Mouse (Mus musculus) urinary bladder, postnatal 25 days (tissue): Measurements from ENCODE around the gene Tmem44.

Experiments
- DNase-seq: peaks from one replicate; pipeline ENCODE4 v3.0.0; 2022; ENCODE audit warnings: low spot score

Tmem44 gene

DNA sequence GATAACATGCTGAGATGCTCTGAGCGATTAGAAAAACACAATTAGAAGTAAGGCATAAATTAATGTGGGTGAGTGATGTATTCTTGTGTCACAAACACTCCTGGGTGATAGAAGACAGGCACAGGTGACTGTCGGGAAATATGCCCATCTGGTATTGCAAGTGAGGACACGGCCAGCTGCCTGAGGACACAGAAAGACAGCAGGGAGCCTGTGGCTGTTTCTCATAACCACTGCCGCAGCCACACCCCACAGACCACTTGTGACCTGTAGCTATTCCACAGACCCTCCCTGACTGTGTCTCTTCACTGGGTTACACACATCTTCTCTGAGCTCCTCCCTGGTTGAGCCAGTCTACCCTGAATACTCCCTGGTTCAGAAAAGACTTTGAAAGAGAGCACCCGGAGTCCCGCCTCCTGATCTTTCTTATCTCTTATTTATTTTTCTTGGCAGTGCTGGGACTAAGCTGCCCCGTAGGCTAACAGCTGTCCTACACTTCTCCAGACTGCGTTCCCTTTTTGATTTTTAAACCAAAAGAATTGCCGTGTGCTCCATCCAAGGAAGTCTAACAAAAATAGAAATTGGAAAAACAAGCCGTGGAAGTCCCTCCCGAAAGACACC is 32.9 kb downstream of the Tmem44 start:
- DNase-seq: no peak

DNA sequence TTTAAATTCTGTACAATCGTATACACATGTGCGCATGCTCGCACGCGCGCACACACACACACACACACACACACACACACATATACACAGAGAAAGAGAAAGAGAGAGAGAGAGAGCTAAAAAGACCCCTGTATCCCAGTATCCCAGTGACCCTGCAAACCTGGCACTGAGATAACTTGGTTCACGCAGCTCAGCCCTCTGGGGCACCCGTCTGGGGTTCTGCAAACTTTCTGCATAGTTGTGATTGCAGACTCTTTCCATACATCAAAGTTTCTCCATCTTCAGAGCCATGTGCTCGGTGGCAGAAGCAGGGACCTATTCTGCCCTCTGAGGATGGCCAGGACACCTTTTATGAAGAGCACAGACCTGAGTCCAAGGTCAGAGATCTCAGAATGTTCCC is 33.6 kb downstream of the Tmem44 start:
- no peak for DNase-seq

- DNase-seq: no peak
Measured at GRCm38 (mm10) chr16:30515418-30515817, 35.2 kb downstream of the Tmem44 start.

DNA sequence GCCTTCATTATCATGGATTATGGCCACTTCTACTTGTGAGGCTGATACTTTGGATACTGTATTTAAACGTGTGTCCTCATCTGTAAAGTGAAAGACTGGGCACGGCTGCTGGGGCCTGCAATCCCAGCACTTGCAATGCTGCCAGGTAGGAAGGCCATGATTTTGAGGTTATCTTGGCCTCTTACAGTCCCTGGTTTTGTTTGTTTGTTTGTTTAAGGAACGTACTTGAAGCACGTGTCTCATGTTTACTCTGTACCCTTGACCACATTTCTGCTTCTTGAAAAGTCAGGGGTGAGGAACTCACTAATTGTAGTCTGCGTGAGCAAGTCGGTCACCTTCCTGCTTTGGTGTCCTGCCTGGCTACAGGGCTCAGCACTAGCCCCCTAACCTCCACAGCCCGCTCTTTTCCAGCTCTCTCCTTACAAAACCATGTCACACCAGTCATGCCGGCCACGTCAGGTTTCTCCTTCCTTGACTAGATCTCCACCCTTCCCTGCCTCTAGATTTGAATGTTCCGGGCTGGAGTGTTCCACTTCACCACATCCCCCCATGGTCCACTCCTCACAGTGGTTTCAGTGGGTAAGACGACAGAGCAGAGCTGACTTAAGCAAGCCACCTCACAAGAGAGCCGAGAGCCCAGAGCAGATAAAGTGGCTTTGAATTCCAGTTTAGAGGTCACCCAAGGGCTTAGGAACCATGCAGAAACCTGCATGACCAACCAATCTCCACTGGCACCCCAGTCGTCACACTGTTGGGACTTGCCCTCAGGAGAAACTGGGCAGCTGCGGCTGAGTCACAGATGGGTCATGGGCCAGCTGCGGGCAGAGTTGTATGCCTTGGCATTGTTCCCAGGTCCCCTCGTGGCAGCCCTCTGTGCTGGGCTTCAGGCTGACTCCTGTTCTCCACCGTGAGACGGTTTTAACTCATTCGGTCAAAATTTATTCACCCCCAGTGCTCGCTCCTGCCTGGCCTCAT is 37.3 kb downstream of the Tmem44 start:
- peak; percentile 65 for DNase-seq

- DNase-seq: no peak
Measured at GRCm38 (mm10) chr16:30512375-30513049, 38.1 kb downstream of the Tmem44 start.

DNA sequence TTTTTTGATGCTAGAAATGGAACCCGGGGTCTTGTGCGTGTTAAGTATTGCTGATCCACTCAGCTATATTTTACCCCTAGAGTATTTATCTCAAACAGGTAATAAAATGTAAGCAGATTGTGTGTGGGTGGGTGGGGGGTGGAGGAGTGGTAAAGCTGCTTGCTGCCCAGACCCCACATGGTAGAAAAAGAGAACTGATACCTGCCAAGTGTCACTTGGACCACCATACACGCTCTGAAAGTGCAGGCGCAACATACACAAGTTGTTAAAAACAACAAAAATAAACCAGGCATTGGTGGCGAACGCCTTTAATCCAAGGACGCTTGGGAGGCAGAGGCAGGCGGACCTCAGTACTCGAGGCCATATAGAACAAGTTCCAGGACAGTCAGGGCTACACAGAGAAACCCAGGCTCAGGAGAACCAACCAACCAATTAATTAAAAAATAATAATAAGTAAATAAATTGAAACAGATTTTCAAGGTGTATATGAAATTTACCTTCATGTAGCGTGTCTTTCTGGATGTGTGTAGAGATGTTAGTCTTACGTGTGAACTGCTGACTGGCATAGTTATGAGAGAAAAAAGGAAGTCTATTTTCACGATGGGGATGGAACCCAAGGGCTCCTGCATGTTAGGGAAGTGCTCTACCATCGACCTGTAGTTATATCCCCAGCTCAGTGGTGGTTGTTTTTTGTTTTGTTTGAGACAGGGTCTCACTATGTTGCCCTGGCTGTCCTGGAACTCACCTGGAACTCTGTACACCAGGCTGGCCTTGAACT is 38.9 kb downstream of the Tmem44 start:
- no peak for DNase-seq

DNA sequence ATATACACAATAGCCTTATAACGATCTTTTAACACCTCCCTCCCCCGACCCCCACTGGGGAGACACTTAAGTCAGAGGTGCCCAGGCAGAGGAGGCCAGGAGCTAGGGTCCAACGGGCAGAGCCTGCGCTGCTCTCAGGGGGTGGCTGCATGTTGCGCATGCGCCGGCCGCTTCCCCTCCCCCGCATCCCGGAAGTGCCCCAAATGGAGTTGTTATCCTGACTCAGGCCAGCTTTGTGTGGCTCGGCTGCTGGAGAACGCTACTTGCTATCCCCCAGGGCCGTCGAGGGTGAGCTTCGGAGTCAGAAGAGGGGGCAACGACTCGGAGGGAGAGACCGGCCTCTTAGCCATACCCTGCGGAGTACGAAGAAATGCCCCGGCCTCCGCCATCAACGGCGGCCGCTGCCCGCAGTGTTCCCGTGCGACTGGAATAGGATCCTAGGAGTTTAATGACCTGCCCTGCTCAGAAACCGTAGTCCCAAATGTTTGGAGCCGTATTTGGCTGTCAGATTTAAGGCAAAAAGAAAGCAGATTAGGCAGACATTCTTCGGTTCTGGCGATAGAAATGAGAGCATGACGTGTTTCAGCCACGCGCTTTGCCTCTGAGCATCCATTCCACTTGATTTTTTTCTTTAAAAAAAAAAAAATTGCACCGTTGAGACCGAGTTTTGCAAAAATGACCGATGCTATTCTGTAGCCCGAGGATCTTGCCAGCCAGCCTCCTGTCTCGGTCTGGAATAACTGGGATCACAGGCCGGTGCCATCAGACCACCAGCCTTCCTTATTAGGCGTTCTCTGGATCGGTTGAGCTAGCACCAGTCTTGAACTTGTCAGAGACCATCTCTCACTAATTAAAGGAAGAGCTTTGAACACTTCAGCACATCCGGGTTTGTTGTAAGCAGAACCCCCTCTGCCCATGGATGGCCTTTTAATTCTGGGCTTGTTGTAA is 39.9 kb downstream of the Tmem44 start:
- peak; percentile 82 for DNase-seq

DNA sequence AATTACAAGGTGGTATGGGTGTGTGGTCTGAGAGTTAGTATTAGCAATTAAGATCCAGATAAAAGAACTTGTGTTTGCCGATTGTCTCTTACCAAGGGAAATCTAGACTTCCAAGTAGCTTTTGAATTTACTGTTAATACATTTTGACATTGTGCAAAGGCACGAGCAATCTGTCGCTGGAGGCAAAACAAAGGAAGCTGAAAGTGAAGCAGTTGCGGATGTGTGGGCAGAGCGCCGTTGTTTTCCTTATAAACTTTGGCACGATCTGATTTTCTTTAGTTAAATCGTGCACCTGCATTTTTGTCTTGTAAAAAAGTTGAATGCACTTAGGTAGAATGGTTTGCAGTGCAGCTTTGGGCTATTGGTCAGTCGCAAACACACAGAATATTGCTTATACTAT is 40.6 kb downstream of the Tmem44 start:
- no peak for DNase-seq

GRCm38 (mm10) chr16:30509340-30509739 is 41.3 kb downstream of the Tmem44 start:
- no peak for DNase-seq

GRCm38 (mm10) chr16:30508738-30509137 is 41.9 kb downstream of the Tmem44 start:
- DNase-seq: no peak

DNA sequence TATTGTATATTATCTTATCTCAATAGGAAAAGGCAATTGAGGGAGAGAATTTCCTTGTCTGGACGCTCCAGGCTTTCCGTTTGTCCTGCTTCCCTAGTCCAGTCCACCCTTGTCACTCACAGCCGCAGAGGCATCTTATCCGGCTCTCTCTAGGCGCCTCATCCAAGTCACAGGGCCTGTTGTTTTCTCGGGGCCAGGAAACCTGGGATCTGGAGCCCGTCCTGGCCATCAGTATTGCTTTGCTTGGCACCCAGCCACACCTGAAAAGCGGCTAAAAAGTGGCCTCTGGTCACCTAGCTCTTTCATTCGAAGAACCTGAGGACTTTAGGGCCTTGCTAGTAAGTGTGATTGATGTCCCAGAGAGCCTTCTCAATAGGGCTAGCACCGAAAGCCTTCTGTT is 43.5 kb downstream of the Tmem44 start:
- no peak for DNase-seq

DNA sequence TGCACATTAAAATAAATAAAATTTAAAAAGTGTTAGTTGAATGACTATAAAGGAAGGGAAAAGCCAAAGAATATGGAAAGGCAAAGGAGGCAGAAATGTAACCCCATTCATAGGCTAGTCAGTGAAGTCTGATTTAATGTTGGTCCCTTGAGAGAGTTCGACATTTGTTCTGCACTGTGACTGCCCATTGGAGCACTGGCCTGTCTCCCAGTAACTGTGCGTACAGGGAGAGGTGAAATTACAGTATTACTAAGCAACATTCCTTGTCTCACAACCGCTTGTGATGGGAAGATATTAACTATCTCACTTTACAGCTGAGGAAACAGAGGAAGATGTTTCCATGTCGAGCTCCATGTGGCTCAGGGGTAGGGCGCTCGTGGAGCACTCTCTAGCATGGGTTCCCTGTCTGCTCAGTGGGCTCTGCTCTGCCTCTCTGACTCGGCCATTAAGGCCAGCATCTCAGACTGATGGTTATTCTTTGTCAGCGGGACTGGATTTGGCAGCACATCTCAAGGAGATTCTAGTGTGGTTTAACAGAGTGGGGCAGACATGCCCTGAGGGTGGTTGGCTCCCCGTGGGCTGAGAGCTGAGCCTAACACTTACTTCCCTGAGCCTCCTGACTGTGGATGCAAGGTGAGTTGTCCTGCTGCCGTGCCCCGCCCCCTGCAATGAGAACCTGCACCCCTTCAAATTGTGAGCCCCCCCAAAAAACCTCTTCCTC is 45.2 kb downstream of the Tmem44 start:
- no peak for DNase-seq

DNA sequence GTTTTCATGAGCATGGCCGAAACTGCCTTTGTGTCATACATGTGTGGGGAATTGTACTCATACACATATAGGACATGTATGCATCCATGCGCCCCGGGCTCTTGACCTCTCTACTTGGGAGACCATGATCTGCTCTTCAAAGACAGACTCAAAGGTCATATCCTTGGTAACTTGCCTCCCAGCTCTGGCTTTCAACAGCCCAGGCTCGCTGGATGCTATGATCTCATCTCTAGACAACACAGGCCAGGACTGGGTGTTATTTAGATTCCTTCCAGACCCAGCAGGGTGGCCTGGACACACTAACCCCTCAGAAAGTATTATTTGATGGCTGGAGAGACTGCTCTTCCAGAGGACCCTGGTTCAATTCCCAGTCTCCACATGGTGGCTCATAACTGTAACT is 45.8 kb downstream of the Tmem44 start:
- no peak for DNase-seq

DNA sequence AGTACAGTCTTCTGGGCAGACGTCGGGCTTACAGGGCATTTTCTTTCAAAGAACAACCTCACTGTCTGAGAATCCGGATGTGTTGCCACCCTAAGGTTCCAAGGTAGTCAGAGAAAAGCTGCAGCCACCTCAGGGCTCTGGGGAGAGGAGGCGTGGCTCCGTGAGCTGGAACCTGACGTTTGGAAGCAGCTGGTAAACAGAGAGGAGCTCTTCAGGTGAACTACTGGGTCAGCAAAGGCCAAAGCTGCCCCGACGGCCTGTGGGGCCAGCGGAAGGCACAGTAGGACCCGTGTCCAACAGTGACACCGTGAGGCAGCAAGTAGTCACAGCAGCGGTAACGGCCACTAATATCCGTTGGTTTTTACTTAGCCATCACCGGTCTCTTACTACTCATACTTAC is 46.7 kb downstream of the Tmem44 start:
- DNase-seq: peak; percentile 54

DNA sequence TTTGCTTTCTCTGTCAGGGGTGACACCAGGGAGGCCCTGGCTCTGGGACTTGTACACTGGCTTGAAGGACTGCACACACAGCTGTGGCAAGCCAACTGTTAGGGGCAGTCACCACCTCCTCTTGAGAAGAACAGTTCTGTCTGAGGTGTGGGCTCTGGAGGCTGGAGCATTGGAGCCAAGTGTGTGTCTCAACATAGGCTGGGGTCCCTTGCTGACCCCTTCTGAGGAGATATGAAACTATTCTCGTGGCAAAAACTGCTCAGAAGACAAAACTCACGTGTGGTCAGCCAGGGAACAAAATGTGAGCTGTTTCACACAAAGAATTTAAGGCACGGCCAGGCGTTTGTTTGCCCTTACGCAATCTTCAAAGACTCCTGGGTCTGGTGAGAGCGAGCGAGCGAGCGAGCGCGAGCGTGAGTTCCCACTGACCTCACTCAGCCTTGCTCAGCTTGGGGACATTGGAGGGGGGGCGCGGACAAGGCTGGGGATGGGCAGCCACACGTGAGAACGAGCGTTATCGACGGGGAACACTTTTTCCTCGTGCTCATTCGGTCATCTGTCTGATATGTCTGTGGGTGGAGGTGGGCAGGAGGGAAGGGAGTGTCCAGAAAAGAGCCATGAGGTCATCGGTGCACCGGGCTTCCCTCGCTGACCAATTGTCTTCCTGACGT is 48.3 kb downstream of the Tmem44 start:
- DNase-seq: no peak

GRCm38 (mm10) chr16:30501621-30502020 is 49.0 kb downstream of the Tmem44 start:
- no peak for DNase-seq

- DNase-seq: no peak
Measured at GRCm38 (mm10) chr16:30500223-30500622, 50.4 kb downstream of the Tmem44 start.

DNA sequence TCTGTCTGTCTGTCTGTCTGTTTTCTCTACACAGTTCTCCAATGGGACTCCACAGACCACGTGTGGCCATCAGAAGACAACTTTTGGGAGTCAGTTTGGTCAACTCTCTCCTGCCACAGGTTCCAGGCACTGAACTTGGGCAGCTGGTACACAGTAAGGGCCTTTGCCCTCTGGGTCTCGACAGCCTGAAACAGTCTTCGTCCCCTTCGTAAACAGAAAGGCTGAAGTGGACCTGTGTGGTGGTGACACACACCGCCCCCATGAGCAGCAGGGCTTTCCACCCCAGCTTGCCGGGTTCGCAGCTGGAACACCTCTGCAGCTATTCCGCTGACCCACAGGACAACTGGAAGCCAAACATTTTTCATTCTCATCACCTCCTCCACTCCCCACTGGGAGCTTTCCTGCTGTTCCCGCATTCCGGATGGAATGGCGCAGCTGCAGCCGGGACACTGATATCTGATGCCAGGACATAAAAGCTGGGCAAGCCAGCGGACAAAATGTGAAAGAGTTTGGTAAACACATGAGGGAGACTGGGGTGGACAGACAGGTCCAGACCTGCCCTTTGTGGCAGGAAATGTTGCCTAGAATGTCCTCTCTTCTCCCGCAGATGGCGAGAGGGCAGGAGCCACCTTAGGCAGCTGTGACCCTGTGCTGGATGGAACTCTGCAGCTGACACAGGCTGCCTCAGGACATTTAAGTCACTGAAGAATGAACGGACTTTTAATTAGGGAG is 51.4 kb downstream of the Tmem44 start:
- no peak for DNase-seq

DNA sequence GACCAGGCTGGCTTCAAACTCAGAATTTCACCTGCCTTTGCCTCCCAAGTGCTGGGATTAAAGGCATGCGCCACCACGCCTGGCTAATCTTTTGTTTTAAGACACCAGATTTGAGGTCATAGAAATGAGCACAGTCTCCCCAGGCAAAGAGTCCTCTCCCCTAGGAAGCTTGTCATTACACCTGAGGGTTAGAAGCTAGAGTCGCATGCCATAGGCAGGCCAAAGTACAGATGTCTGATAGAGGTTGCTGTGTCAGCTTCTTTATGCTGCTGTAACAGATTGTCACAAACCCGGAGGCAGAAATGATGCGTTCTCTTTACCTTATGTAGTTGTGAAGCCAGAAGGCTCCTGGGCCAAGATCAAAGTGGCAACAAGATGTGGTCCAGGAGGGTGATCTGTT is 53.3 kb downstream of the Tmem44 start:
- no peak for DNase-seq
